Mouse (Mus musculus): ENCODE data around the gene Xpr1. TPM values are rescaled to one million over a fixed set of nuclear protein-coding genes. Genes with fewer than 3 reads are reported as not detected.

The Xpr1 gene
- total RNA-seq, 2 experiments from 2014 or later: 28.8 to 33.5 TPM

DNA sequence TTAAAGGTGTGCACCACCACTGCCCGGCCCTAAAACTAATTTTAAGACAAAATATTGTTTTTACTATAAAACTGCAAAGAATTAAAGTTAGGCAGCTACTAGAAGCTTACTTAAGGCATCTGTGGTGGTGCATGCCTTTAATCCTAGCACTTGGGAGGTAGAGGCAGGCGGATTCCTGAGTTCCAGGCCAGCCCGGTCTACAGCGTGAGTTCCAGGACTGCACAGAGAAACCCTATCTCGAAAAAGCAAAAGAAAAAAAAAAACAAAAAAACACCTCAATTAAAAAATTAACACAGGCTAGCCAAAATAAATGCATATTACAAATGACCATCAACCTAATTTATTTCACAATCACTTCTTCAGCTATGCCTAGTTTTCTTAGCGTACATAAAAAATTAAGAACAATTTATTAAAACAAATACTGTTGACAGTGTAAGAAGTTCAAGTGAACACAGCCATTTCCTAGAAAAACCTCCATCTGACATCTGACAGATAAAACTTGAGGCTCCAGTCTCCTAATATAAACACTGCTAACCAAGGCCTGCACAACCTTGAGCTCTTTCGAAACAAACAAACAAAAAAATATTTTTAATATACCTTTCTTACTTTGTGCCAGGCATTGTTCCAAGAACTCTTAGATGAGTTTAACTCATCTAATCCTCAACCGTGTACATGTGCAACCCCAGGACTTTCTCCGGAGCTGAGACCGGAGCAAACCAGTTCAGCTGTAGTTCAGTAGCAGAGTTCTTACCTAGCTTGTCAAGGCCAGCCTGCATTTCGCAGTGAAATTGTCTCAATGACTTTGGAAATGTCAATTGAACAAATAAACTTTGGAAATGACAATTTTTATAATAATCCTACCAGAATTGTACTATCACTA lies 9.3 kb downstream of the Xpr1 start:
- DNase-seq: no peak

DNA sequence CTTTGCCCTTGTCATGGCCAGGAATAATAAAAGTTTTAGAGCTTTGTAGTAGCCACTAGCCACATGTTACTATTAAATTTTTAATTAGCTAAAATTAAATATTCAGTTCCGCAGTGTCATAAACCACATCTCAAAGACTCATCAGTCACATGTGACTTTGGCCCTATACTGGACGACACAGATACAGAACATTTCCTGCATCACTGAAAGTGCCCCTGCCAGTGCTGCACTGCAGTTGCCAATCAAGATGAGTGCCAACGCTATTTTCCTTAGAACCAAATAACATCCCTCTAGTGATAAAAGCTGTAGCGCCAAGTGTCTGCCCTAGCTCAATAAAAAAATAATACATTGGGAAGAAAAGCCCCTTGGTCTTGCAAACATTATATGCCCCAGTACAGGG lies 17.2 kb downstream of the Xpr1 start:
- no peak for DNase-seq

DNA sequence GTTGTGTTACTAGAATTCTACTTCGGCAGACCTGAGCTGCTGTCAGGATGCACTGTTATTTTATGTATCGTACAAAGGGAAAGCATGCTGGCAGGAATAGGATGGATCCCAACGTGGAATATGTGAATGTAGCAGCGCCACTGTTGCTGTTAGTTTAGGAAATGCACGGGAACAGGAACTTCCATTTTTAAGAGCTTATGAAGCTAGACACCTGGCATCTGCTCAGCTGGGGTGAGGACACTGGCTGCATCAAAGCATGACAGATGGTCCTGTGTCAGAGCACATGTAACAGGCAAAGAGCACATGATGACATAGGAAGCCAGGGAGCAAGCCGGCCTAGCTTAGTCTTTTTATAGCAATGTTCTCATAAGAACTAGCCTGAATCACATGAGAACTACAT lies 22.4 kb downstream of the Xpr1 start:
- no peak for DNase-seq

DNA sequence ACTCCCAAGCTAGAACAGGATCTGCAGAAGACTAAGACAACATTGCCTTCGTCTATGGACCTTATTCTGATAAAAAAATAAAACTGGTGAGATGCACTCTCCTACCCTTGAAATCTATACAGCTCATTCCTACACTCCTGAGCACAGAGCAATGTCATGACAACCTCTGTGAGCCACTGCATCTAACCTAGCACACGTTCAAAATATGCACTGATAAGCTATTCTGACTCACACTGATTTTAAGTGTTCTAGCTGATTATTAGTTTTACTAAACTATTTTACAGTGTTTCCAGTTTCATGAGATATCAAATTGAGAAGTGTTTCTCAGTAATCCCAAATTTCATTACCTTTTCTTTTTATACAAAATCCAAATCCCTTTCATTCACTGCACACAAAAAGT lies 23.2 kb downstream of the Xpr1 start:
- no peak for DNase-seq

DNA sequence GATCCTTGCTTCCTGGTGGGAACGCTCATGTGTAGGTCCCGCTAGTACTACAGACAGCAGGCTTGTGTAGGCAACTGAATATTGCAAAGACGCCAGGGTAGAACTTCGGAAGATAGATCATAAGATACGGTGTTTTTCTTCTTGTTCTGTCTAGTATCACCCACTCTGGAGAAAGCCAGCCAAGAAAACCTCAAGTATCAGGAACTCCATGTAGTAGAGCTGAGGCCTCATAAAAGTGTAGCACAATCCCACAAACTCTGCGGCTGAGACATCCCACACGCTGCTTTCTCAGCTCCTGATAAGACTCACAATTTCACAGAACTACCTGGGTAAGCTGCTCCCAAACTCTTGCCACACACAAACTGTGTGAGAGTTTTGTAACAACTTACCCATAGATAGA lies 24.4 kb downstream of the Xpr1 start:
- DNase-seq: no peak

DNA sequence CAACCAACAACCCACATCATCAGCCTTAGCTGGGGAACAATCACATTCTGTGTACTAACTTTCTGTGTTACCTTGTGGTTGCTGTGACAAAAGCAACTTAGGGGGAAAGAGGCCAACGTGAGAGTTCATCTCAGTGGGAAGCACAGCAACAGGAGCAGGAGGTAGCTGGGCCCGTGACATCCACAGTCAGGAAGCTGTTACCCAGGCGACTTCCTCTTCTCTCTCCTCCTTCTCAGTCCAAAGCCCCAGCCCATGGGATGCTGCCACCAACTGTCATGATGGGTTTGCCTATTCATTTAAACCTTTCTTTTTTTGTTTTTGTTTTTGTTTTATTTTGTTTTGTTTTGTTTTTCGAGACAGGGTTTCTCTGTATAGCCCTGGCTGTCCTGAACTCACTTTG lies 25.7 kb downstream of the Xpr1 start:
- DNase-seq: no peak

DNA sequence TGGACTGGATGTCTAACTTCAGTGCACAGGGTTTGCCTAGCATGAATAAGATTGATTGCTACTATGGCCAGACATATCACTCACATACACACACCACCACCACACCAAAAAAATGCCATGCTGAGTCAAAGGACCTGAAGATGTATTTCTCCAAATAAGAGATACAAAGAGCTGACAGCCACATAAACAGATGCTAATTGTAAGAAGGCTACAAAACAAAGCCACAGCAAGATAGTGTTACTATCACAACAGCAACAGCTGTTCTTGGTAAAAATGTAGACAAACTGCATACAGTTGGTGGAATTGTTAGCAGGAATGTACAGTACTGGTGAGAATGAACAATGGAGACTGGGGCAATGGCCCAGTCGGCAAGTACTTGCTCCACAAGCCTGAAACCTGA lies 28.8 kb downstream of the Xpr1 start:
- DNase-seq: no peak

DNA sequence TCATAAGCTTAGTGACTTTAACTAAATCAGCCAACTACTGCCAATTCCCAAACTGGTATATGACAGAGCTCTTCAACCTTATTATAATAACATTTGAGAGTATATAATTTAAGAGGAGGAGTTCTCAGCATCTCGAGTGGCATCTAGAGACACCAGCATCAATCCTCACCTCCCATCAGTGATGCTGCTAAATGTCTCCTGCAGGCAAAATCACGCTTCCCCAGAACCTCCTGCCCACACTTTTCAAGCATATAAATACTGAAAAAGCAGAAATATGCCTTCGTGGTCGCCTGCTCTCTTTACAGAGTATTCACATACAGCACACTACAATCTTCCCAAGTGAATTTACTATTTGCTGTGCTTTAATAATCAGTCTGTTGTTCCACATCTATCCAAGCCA lies 30.7 kb downstream of the Xpr1 start:
- DNase-seq: no peak

DNA sequence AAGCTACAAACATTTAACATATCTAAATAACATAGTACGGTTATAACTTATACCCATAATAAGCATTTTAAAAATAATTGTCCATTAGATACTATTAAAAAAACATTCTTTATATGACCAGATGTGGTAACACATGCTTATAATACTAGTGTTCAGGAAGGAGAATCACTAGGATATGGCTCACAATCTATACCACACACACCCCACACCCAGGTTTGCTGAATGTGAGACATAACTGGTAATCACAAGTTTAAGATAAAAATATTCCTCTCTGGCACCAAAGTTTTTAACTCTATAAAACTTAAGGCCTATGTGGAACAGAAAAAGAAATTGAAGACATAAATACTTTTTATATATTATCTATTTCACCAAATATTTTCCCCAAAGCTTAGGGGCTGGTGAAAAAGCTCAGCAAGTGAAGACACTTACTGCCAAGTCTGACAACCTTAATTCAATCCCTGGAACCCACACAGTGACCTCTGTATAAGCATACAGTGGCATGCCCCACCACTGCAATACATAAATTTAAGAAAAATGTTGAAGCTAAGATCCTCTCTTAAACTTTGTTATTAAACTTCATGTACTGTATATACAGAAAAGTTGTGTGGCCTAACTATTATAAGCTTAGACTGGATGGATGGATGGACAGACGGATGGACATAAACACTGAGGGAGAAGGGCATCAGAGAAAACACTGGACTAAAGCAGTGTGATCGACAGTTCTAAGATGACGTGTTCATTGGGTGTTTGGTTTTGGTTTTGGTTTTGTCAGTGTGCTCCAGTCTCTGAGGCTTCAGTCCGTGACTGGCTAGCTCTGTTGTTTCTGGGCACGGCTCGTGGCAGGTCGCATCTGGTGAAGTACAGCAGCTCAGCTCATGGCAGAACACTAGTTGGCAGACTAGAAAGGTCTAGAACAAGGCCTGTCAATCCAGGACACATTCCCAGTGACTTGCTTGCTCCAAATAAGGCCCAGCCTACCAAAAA lies 33.6 kb downstream of the Xpr1 start:
- DNase-seq: peak in 1 of 2 experiments; percentile 5

DNA sequence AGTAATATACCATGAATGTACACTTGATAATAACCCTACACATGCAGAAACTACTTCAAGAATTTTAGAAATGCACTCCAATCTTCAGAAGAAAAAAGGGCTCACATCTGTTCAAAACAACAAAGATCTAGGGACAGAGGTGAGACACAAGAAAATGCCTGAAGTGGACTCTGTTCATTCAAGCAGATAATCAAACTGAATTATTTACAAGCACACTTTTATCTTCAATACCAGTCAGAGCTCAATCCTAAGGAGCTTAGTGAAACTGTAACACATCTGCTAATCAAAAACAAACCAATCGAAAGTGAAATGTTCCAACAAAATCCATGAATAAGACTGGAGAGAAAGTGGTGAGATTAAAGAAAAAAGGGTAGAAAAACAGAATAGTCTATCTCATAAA lies 35.3 kb downstream of the Xpr1 start:
- no peak for DNase-seq

DNA sequence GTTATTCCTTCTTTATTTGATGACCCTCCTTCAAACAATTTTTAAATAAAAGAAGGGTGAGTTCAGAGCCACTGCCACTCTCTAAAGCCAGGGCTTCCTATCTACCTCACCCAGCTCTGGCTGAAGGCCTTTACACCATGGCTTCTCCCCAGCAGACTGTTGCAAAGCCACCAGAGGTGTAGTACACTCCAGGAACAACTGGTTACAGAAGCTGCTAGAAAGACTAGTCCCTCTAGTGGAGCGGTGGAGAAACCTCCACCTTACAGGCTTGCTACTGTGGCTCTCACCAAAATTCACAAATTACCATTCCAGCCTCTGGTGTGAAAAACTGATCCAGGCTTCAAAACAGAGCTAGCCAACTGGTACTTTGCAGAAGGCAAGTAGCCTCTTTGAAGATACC lies 37.9 kb downstream of the Xpr1 start:
- DNase-seq: no peak

DNA sequence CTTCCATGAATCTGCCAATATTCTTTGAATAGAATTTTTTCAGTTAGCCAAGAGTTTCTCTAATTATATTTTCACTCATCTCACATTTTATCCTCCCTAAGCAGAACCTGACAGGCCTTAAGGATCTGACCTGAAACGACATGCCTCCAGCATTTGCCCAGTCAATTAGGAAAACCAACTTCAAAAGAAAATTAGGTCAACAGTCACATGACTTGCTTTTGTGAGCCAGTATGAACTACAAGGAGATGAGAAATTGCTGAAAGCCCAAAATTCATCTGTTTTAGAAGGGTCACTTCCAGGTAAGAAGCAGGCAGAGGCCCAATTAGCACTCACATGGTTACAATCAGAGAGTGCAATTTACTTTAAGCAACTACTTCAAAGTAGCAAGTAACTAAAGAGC lies 44.4 kb downstream of the Xpr1 start:
- DNase-seq: no peak

DNA sequence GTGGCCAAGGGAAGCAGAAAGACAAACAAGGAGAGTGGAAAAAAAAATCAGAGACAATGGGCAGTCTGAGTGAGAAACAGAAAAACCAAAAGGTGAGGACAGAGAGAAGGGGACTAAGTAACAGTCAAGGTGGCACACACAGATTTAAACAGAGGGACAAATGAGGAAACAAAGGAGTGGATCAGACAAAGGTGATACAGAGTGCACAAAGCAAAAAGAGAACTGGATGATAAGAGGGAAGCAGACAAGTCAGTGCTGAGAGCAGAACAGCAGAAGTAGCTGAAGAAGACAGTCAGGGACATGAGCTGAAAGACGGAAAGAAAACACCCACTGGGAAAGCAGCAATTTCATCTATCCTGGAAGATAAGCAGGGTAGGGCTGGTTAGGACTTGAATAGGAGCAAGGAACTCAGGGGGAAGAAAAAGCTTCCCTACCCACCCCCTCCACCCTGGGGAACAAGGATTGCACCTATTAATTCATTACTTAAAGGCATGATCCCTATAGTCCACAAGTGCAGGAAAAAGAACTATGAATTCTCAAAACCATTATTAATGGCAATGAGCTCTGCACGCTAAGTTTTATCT lies 47.0 kb downstream of the Xpr1 start:
- DNase-seq: no peak

DNA sequence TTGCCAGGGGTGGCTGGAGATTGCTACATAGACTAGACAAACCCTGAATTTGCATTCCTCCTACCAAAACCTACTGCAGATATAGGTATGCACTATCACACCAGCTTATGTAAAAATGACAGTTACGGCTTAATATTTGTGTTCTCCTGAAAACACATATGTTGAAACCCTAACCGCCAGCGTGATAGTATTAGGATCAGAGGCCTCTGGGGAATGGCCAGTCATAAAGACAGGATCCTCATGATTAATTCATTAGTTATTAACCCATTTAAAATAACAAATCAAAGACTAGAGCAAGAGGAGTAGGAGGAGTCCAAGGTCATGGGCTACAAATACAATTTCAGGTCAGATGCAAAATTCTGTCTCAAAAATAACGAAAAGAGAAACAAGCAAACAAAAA lies 50.8 kb downstream of the Xpr1 start:
- DNase-seq: no peak

DNA sequence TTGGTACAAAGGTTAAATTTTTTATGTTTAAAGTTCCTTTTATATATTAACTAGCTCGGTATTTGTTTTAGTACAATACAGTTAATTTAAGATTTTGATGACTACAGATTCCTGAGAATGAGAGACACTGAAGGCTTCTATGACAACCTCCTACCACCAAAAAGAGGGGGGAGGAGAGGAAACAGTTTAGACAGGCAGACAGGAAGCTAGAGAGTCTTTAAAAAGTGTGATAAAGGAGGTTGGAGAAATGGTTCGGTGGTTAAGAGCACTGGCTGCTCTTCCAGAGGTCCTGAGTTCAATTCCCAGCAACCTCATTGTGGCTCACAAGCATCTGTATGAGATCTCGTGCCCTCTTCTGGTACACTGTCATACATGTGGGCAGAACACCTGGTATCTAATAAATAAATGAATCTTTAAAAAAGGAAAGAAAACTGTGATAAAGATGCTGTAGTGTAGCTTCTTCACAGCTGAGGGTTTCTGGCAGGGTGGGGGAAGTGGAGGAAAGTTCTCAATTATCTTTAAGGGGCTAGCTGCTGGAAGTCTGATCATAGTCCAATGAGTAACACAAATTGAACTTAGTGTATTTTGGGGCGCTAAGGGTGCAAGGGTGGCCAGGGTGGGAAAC lies 55.6 kb downstream of the Xpr1 start:
- no peak for DNase-seq

DNA sequence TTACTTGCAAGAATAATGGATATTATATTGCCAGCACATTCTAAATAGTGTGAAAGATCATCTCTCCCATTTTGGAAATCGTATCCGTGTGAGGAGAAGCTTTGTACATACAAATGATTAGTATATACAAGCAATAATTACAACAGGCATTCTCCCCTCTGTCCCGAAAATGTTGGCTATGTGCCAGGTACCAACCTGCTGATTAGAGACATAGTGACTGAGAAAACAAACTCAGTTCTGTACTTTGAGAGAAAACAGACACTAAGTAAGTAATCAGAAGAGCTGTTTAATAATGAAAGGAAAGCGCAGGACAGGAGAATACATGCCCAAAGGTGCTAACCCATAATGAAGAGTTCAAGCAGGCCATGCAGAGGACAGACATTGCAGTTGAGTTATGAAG lies 64.1 kb downstream of the Xpr1 start:
- DNase-seq: peak; percentile 6 to 38

DNA sequence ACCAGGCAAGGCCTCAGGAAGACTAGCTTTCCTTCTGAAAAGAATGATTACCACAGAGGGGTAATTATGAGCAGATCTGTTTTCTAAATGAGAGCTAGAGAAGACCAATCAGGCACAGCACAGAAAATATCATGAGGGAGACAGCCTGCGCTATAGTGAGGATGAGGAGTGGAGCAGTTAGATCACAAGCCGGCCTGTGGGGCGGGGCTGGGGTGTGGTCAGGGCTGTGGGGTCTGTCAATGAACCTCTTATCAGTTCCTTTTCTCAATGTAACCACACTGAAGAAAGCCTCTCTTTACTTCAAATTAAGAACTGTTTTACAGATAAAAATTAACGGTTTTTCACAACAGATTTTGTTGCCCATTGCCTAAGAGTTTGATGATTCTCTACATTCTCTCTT lies 65.7 kb downstream of the Xpr1 start:
- no peak for DNase-seq

DNA sequence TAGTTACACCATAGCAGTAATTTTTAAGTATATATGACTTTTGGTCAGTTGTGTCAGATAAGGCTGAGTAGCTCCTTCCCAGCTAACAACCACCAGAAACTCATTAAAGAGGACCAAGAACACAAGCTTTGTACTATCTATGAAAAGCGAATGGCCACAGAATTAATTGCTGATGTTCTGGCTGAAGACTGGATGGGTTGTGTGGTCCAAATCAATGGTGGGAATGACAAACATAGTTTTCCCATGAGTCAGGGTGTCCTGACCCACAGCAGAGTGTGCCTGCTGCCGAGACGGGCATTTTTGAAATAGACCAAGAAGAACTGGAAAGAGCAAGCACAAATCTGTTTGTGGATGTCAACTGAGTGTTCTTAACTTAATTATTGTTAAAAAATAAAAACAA lies 68.7 kb downstream of the Xpr1 start:
- no peak for DNase-seq

DNA sequence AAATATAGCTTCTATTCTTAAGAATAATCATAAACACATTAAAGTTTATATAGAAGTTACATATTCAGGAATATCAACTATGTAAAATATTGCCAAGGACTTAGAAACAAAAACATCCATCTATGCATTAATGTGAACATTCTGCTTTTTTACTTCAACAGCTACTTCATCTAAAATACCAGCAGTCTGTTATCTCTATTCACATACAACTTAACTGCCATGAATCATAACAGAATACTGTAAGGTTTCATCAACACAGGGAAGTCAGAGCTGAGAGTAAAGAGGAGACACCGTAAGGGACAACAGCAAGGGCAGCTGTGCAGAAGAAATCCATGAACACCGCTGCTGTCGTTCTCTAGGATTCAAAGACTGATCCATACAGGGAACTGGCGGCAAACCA lies 69.9 kb downstream of the Xpr1 start:
- DNase-seq: no peak

DNA sequence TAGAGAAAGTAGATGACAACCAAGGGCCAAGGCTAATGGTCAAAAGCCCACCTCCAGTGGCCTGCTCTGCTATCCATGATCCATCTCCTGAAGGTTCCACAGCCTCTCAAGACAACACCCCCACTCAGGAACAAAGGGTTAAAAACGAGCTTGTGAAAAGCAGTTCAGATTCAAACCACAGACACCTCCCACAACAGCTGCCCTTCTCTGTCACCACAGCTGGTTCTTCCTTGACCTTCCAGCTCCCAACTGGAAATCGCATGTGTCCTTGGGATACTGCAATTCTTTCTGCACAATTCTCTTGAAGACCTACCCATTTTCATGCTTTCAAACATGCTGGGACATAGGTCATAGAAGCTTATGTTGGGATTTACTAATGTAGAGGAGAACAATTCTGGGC lies 73.2 kb downstream of the Xpr1 start:
- DNase-seq: no peak

DNA sequence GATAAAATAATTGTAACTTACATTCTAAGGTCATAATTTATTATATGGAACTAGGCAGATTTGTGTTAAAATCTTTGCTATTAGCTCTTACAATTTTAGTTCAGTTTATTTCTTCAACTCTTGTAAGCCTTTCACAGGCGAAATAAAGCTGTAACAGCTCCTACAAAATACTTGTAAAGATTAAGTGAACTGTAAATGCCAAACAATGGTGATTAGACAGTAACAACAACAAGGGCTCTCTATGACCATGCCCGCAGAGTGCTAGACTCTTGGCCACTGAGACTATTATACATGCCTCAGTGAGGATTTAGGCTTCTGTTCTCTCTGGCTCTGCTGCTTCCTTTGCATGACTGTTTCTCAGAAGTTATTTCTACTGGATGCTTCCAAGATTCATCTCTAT lies 77.6 kb downstream of the Xpr1 start:
- DNase-seq: no peak

DNA sequence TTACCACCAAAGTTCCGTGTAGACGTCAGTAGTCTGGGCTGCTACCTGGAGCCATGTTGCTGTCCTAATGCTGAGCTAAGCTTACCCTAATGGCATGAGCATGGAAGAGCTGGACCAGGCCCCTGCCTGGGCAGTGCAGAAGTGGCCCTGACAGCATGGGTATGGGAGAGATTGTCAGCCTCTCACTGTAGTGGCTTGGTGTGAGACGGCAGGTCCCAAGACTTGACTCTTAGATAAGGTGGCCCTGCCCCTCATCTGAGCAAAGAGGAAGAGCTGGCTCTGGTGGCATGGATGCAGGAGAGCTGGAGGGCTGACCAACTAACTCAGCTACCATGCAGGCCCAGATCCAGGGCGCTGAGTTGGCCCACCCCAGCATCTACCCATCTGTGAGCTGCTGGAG lies 79.9 kb downstream of the Xpr1 start:
- no peak for DNase-seq

DNA sequence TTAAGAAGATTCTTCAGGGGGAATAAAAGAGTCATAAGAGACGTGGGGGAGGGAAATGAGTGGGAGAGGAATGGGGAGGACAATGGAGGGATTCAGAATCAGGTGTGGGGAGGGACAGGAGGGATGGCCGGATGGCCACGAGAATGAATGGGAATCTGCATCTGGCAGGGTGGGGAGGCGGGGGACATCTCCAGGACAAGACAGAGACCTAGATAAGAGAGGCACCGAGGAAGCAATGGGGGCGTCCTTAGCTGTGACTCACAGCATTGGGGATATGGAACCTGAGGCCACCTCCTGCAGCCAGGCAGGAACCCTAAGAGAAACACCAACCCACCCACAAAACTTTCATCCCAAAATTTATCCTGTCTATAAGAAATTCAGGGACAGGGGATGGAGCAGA lies 81.3 kb downstream of the Xpr1 start:
- DNase-seq: no peak

All from heart, adult 18-20 months (tissue).